Mouse (Mus musculus): Measurements from ENCODE around the gene Med8.

Gene Med8

DNA sequence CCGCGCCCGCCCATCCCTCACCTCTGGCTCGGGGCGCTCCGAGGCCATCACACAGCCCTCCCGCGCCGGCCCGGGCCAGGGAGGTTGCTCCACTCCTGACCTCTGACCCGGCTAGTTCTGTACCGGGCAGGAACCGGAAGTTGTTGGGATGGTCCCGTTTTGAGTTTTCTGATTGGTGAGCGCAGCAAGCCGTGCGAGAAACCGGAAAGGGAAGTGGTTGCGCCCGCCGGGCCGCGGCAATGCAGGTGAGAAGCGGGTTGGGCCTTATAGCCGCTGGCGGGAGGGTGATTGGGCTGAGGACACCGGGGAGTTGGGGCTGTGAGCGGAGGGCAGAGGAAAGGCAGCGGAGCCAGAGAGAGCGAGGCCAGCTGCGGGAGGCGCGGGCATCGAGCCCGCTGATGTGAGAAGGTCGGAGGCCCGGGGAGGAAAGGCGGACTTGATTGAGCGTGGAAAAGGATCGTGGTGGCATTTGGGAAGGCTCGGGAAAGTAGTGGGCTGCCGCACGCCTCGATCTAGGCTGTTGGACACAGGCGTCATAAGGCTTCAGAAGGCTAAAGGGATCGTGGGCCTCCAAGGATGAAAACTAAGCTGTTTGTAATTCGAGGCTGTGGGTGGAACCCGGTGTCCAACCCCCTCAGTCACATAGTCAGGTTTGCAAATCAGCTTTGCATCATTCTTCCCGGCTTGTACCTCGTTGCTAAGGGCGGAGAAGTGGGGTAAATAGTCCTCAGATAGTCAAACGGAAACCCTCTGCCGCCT lies at the start of gene Med8, which contains the start of gene Szt2:
TSS of gene Med8 (plus strand) at position 196 of the 759 bp plus-strand sequence.
TSS of gene Szt2 (minus strand) at position 132 of the 759 bp plus-strand sequence.
- DNase-seq = peak; percentile 97

DNA sequence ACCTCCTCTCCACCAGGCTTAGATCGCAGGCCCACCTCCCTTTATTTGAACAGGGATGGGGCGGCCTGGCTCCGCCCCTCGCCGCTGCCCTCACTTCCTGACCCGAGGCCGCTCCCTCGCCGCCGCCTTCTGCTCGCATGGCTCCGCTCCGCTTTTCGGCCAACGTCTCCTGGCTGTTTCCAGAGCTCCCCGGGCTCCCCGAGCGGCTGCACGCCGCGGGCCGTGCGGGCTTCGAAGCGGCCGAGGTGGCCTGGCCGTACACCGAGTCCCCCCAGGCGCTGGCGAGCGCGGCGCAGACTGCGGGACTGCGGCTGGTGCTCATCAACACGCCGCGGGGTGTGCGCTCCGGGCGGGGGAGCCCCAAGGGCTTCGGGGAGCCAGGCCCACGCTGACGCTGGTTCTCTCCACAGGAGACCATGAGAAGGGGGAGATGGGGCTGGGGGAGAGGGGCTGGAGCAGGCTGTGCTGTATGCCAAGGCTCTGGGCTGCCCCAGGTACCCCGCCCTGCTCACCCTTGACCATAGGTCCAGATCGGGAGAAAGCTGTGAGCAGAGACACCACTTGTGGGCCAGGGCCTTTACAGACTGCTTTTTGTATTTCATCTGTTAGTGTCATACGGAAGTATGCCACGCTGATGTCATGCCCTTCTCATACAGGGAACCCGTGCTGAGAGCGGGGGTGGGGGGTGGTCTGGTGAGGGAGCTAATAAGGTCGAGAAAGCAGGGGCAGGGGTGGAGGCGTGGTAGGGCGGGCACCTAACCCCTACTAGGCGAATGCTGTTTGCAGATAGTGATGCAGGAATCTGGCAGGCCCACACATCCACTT lies 49.0 kb upstream of the Med8 start:
- peak; percentile 79 for DNase-seq

DNA sequence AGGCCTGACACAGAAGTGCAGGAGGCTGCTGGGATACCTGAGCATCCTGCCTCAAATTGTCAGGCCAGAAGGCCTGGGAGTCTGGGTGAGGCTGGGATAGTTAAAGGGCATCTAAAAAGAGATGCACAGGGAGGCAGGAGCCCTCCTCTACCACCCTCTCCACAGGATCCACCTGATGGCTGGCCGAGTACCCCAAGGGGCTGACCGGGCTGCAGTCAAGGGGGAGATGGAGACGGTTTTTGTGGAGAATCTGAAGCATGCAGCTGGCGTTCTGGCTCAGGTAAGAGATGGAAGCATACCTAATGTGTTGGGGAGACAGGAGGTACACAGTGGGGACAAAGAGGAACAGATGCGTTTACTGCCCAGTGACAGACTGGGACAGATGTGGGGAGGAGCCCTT lies 47.7 kb upstream of the Med8 start:
- no peak for DNase-seq

DNA sequence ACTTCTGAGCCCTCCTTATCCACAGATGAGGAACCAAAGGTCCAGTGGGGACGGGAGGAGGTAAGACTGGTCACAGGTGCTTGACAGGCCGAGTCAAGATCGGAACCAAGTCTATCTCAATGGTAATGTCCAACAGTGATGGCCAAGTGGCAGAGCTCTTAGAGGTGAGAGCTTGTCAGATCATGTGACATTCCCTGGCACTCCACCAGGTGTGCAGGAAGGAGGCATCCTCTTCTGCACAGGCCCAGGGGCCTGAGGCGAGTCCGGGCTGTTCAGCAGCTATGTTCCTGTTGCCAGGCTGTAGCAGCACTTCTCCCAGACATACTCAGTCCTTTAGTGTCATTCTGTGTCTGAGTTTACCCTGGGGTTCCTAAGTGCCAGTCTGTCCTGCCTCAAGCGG lies 46.3 kb upstream of the Med8 start:
- DNase-seq = no peak

DNA sequence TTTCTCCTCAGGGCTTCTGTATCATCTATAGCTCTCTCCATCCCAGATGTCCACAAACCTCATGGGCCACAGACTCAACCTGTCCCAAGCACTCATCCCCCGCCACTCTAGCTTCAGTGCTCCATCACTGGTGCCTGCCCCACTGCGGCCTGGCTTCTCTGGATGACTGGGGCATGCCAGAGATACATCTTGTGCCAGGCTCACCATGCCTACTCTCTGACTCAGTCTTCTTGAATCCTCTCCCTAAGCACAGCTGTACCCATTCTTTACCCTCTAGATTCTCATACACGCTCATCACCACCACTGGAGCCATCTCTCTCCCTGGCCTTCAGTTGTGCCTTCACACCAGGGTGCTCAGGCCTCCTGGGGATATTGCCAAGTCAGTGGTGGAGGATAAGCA lies 45.2 kb upstream of the Med8 start:
- DNase-seq = no peak

DNA sequence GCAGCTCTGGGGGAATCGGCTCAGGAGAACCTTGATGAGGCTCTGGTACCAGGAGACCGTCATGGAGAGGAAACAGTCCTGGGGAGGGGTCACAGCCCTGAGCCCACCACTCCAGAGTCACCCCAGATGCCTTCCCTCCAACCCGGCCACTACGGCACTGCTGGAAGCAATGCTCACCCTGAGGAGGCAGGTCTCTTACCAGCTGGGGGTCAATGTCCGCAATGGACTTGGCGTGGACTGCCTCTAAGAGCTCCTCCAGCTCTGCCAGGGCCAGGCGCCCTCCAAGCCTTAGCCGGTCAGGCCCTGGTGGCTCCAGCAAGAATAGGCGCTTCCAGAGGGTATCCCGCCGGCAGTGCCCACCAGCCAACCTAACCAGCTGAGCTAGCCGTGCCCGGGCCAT lies 44.5 kb upstream of the Med8 start:
- no peak for DNase-seq

DNA sequence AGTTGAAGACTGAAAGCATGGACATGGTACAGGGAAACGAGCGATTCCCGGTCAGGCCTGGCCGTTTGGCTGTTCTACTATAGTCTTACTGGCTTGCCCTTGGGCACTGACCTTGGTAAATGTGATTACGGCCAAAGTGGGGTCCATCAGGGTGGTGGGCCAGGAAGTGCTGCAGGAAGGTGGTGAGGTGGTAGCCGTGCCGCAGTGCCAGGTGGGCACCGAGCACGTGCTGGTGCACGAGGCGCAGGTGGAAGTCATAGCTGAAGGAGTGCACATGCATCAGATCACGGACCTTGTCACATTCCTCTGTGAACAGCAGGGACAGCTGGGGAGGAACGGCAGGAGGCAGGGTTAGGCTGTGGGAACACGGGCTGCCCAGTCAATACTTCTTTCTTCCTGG lies 43.1 kb upstream of the Med8 start:
- no peak for DNase-seq

DNA sequence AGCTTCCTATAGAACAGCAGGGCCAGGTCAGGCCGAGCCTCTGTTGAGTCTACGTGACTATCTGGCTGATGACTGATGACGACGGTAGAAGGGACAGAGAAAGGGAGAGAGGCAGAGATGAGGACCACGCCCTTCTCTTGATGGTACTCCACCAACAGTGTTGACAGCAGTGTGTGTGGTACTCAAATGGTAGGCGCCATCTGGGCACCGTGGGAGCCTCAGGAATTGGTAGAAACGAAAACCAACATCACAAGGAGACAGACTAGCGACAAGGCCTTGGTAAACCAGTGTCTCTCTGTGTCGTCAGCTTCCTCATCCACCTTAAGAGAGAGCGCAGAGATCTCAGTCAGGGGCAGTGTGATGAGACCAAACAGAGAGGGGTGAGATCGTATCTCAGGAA lies 41.6 kb upstream of the Med8 start:
- no peak for DNase-seq

DNA sequence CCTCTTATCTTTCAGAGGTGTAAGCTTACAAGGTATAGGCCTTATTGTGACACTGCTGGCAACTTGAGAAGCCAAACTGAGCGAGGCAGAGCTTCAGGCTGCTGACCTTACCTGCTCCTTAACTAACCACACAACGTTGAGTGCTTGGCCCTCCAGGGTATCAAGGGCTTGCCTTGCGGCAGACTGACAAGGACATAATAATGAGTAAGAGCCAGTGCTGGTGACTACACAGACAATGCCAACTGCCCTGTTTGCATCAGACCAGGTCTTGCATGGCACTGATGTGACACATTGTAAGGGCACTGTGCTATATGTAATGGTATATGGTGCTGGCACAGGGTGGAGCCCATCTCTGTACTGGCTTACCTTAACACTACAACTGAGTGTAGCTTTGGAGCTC lies 40.5 kb upstream of the Med8 start:
- no peak for DNase-seq

DNA sequence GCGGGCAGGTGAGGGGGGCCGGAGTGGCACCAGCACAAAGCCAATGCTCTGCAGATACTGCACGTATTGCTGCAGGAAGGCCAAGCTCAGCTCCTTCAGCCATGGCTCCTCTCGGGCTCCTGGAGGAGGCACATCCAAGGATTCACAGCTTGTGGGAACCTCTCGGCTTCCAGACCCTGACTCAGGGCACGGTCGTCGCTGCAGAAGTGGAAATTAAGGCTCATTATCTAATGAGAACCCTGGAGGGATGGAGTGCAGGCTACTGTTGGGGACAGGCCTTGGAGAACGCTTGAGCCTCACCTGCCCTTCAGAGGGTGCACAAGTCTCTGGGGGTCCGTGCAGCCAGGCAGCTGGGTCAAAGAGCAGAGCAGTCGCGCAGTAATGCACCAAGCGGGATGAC lies 37.3 kb upstream of the Med8 start:
- DNase-seq = no peak

DNA sequence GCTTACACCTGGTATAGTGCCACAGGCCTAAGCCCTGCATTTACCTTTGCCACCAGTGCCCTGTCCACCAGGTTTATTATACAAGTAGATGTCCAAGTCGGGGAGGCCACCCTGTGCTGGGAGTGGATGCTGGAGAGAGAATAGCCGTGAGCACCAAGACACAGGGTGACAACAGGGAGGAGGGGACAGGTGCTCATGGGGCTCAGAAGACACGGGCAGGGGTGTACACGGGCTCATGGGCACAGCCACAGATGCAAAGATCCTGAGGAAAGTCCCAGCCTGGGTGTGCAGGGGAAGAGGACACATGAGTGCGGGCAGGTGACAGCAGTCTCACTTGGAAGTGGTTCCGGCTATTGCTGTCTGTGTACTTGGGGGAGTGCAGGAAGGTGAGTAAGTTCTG lies 33.1 kb upstream of the Med8 start:
- no peak for DNase-seq

DNA sequence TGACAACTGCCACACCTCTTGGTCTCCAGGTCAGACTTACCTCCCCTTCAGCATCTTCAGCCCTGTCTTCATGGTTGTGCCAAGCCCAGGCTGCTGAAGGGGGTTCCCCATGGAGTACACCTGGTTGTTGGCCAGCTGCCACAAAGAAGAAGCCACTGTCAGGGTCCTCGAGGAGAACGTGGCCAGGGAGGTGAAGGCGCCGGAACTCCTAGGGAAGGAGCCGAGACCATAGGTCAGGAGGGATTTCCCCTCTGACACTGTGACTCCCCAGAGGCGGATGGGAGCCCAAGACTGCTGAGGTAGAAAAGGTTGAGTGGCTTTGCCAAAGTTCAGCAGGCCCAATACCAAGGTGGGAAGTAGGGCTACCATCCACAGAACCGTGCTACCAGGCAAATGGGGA lies 25.9 kb upstream of the Med8 start:
- DNase-seq = no peak

DNA sequence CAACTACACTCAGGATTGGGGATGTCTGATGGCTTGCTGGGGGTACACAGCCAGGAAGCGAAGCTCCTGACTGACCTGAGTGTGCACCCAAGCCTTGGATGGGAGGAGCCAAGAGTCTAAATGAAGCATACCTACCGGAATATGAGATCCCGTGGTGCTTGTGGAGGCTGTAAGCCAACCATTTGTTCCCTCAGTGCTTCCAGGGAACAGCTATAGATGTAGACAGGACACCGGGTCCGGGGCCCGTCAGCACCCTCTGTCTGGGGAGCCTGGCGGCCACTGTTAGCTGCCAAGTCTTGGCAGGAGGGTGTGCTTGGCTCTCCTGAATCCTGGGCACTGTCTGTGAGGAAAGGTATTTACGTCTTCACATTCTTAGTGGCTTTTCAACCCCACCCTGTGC lies 21.8 kb upstream of the Med8 start:
- no peak for DNase-seq

DNA sequence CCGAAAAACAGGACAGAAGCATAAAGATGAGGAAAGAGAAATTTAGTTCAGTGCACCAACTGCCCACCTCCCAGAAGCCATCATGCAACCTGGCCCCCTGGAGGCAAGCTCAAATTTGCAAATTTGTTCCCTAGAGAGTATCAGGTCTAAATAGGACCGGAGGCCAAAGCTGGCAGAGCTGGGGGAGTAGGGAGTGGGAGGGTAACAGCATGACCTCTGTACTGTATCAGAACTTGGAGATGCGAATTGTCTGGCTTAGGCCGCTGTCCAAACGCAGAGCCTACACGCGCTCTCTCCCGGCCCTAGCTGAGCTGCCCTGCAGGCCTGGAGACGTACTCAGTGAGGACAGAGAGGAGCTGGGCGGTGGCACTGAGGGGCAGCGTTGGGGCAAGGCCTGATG lies 19.0 kb upstream of the Med8 start:
- no peak for DNase-seq

DNA sequence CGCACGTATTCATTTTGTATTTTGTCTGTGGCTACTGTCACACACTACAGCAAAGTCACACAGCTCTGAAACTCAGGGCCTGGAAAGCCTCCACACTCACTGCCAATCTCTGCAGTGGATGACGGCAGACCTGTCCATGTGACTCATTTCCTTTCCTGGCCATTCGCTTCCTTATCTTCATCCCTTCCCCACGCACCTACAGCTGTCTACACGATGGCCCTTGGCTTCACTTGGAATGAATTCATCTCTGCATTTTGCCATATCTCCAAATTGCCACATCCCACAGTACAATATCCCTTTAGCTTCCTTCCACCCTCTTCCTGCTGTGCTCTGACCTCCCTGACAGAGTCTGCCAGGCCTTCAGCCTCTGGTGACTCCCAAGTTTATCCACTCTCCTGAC lies 14.6 kb upstream of the Med8 start:
- no peak for DNase-seq

DNA sequence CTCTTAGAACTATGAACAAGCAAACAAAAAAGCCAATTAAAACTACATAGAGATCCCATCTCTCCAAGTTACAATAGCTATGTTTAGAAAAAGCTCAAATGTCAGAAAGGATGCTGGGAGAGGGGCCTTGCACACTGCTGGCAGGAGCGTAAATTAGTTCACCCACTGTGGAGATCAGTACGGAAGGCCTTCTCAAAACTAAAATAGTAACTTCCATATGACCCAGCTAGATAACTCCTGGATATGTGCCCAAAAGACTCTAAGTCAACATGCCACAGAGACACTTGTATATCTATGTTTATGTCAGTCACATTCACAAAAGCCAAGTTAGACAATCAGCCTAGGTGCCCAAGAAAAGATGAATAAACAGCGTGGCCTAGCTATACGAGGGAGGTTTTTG lies 13.8 kb upstream of the Med8 start:
- no peak for DNase-seq

DNA sequence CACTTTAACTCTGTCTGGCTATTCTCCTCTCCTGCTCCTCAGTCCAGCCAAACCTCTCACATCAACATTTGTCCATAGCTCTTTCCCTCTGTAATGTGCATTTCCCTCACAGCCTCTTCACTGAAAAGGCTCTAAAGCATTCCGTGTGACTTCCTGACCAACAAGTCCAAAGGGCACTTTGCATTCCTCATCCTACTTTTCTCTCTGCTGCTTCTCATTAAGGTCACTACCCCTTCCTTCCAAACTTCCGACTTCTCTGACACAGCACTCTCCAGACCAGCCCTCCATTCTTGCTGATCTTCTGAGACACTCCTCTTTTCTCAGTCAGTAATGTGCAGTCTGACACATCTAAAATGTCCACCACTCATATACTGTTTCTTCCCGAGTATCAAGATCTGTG lies 12.7 kb upstream of the Med8 start:
- DNase-seq = no peak

DNA sequence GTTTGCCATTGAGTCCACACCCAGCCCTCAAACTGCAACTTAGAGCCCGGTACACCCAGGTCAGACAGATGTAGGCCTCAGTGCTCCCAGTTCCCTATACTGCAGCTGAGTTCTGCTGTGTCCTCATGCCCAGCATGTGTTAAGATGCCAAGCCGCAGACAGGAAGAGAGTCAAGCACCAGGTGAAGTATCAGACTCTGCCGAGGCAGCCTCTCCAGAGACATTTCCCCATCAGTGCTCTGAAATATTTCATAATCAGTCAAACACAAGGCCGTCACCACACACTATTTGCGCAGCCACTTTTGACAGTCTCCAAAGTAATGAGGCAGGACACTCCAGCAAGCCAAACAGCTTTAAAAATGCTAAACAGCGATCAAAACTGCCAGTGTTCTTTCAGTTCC lies 10.7 kb upstream of the Med8 start:
- DNase-seq = no peak

DNA sequence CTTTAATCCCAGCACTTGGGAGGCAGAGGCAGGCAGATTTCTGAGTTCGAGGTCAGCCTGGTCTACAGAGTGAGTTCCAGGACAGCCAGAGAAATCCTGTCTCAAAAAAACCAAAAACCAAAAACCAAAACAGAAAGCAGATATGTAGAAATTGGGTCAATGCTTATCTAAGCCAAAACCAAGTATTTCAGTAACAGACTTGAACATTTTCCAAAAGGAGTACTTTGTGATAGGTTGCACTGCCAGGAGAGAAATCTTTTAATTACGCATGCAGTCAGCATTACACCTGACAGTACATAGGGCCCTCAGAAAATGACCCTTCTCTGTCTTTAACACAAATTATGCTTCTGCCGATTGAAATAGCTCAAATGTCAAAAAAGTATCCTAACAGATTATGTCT lies 7.7 kb upstream of the Med8 start:
- DNase-seq = no peak

DNA sequence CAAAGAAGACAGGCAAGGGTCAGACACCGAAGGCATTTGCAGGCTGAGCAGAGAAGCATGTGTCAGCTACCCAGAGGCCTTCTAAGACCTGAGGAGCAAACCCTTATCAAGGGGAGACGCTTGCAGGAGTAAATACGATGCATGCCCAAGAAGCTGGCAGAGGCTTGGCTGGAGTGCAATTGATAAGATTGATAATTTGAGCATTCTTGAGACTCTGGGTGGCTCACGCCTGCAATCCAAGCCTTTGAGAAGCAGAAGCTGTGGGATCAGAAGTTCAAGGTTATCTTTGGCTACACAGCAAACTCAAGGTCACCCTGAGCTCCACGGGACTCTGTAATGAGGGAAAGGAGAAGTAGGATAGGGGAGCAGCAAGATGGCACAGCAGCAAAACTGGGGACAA lies 7.2 kb upstream of the Med8 start:
- DNase-seq = no peak

DNA sequence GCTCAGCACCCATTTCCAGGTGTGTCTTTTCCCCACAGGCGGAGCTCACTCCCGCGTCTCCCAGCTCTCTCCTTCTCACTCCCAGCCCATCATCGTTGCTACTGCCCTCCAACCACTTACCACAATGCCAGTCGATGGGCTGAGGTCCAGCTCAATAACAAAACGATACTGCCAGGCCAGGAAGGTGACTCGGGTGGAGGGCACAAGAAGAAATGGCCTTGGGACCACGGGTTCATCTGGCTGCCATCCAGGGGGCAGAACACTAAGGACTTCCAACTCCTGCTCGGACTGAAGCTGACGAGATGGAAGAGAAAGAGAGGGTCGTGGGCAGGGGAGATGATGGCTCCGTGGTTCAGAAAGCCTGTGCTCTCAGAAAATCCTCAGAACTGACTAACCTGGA lies 6.4 kb upstream of the Med8 start:
- no peak for DNase-seq

DNA sequence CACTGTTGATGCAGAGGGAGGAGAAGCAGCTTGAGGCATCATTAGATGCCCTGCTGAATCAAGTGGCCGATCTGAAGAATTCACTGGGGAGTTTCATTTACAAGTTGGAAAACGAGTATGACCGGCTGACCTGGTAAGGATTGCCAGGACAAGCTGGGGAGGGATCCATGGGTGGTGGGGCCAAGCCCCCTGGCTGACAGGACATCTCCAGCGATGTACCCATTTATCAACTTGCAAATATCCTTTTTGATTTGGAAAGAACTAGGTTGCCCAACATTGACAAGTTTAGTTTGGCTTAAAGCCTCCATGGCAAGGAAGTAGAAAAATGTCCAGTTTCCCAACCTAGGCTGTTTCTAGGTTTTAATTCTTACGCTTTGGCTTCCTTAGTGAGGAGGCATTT lies 1.7 kb downstream of the Med8 start:
- no peak for DNase-seq

DNA sequence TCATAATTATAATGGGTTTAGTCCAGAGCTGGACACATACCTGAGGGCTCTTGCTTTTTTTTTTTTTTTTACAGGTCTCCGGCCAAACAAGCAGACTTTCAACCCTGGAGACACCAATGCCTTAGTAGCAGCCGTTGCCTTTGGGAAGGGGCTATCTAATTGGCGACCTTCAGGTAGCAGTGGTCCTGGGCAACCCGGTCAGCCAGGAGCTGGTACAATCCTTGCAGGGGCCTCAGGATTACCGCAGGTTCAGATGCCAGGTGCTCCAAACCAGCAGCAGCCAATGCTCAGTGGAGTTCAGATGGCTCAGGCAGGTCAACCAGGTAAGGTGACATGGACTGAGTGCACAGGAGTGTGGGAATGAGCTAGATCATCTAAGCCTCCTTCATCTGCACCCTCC lies 4.4 kb downstream of the Med8 start:
- DNase-seq = no peak

DNA sequence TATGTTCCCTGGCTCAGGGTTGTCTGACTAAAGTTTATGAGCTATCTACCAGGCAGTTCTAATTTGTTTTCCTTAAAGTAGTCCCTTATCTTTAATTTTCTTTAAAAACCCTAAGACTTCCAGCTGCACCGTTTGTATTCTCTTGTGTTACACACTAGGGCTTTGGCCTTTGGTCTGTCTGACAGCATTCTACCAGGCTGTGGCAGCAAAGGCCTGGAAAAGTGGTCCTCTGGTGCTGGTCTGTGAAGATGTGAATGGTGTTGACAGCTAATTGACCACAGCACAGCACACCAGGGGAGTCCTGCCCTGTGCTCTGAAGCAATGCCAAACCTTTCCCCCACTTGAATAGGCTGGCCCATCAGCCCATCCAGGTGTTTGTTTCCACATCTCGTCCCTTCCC lies 6.6 kb downstream of the Med8 start:
- no peak for DNase-seq

DNA sequence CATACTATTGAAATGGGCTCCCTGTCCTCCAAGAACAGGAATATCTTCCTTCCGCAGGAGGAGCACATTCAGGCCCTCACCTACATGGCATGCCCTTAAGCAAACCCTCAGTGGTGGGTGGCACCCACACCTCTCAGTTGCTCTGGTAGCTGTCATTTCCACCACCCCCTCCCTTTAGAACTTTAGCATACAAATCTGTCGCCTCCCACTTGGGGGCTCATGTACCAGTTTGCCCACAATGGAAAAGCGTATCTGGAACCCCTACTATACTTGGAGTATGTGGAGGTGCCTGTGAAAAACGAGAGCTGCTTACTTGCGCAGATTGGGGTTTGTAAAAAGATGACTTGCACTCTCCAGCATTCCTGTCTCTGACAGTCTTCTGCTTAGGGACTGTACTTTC lies 7.2 kb downstream of the Med8 start:
- DNase-seq = no peak
